ENCODE assay signal across 16 mouse cellular contexts in the genomic region with DNA sequence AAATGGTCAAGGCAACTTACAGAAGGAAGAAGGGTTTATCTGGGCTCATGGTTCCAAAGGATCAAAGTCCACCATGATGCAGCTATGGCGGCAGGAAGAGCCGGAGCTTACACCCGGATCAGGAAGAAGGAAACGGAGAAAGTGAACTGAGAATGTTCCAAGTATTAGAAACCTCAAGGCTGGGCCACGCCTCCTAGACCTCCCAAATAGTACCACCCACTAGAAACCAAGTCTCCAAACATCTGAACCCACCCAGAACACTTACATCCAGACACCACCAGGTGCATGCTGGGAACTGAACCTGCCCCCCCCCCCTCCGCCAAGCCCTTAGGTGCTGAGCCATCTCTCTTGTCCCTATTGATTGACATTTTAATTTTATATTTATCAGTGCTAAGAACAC.
"Had no signal": no experiment of that assay in that cellular context is flagged by ENCODE, and none has a peak within 500 bp of the region (broad histone marks: within the 10 kb centered on the region; RNA-seq: fewer than 3 reads in every experiment).

No protein-coding gene starts in this region.

- H3K9me3 ChIP-seq: neural tube, embryonic 13.5 days; neural tube, embryonic 15.5 days; stomach, embryonic 15.5 days had no signal

- H3K4me1 ChIP-seq: neural tube, embryonic 12.5 days; neural tube, embryonic 13.5 days; neural tube, embryonic 15.5 days; stomach, embryonic 15.5 days had no signal

- H3K36me3 ChIP-seq: neural tube, embryonic 12.5 days; neural tube, embryonic 13.5 days; neural tube, embryonic 15.5 days; stomach, embryonic 15.5 days had no signal

- H3K4me3 ChIP-seq: neural tube, embryonic 12.5 days; neural tube, embryonic 13.5 days; neural tube, embryonic 15.5 days; stomach, embryonic 15.5 days had no signal

- DNase-seq: retina, postnatal 1 day; right cerebral cortex, adult 18-20 months; right cerebral cortex, postnatal 14 days; right cerebral cortex, postnatal 25 days; right cerebral cortex, postnatal 4 days; spleen, adult 18-20 months; thymus, adult 18-20 months; thymus, adult 2 months; thymus, postnatal 14 days; thymus, postnatal 25 days; thymus, postnatal 36 days; thymus, postnatal 4 days had no signal

- H3K4me2 ChIP-seq: neural tube, embryonic 12.5 days; neural tube, embryonic 13.5 days; neural tube, embryonic 15.5 days; stomach, embryonic 15.5 days had no signal

- H3K9ac ChIP-seq: neural tube, embryonic 12.5 days; neural tube, embryonic 13.5 days; neural tube, embryonic 15.5 days; stomach, embryonic 15.5 days had no signal

- H3K27me3 ChIP-seq: neural tube, embryonic 12.5 days; neural tube, embryonic 13.5 days; neural tube, embryonic 15.5 days; stomach, embryonic 15.5 days had no signal

- H3K27ac ChIP-seq: neural tube, embryonic 12.5 days; neural tube, embryonic 13.5 days; neural tube, embryonic 15.5 days; stomach, embryonic 15.5 days had no signal
